Mouse (Mus musculus) megakaryocyte, embryonic 14.5 days (primary cell): ENCODE measurements around the gene Ppm1a.

Source experiments
- FLI1 ChIP-seq: IDR thresholded peaks from 2 replicates; pipeline ENCODE4 v1.6.1; 2012; ENCODE audit warnings: low read length, inconsistent platforms, mixed read lengths
- GATA1 ChIP-seq: IDR thresholded peaks from 3 replicates; pipeline ENCODE4 v1.6.1; 2012; ENCODE audit warnings: mixed read lengths, low read length, inconsistent platforms, borderline replicate concordance

DNA sequence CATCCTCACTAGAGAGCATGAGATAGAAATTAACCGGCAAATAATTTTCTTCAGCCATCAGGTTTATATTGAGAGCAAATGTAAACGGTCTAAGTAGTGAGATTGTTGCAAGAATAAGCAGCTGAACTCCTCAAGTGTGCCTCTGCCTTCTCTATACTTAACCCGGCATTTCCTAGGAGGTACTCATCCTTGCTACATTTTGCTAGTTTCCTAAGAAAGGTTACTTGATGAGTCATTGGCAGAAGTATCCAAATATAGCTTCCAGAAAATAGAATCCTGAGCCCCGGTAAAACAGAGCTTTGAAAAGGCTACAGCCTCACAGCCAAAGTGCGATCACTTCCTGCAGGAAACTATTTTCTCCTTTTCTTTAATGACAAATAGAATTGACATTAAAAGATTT, 7.2 kb upstream of the Ppm1a start:
- TF ChIP-seq FLI1 (no peak), GATA1 (no peak)
